Mouse (Mus musculus) frontal cortex, postnatal 14 days (tissue): Measurements from ENCODE around the gene Mrps18a.

Experiments
- DNase-seq, 2 experiments: peaks; one replicate each; pipeline ENCODE4 v3.0.0; 2022; ENCODE audit warnings: low spot score in 2 of 2

Mrps18a gene

GRCm38 (mm10) chr17:46143578-46144423 lies 33.0 kb downstream of the Mrps18a start, which contains the start of gene Rsph9:
Gene Rsph9, minus strand, starts transcription at chr17:46144216.
- peak; percentile 66 to 74 for DNase-seq

- peak; percentile 80 to 84 for DNase-seq
Observed at GRCm38 (mm10) chr17:46152847-46153782, 42.3 kb downstream of the Mrps18a start, which contains the start of gene Mad2l1bp. Gene Mad2l1bp, minus strand, starts transcription at chr17:46153553.

GRCm38 (mm10) chr17:46154336-46154735 lies 43.5 kb downstream of the Mrps18a start:
- no peak for DNase-seq

GRCm38 (mm10) chr17:46156680-46157079 lies 45.9 kb downstream of the Mrps18a start:
- no peak for DNase-seq

- DNase-seq = no peak
Observed at GRCm38 (mm10) chr17:46157131-46157530, 46.3 kb downstream of the Mrps18a start.

GRCm38 (mm10) chr17:46159236-46159635 lies 48.5 kb downstream of the Mrps18a start:
- no peak for DNase-seq

GRCm38 (mm10) chr17:46160090-46160662 lies 49.4 kb downstream of the Mrps18a start:
- DNase-seq = peak; percentile 79 to 83

- DNase-seq = peak; percentile 92 to 98
Observed at GRCm38 (mm10) chr17:46160686-46161085, 49.9 kb downstream of the Mrps18a start, which contains the start of gene Gtpbp2. Gene Gtpbp2, plus strand, starts transcription at chr17:46161032.

GRCm38 (mm10) chr17:46161179-46161578 lies 50.4 kb downstream of the Mrps18a start:
- no peak for DNase-seq

- DNase-seq = no peak
Observed at GRCm38 (mm10) chr17:46161710-46162109, 50.9 kb downstream of the Mrps18a start.

GRCm38 (mm10) chr17:46162551-46162950 lies 51.8 kb downstream of the Mrps18a start:
- DNase-seq = no peak

GRCm38 (mm10) chr17:46162951-46163421 lies 52.2 kb downstream of the Mrps18a start:
- DNase-seq = no peak

- no peak for DNase-seq
Observed at GRCm38 (mm10) chr17:46164301-46164700, 53.5 kb downstream of the Mrps18a start.

GRCm38 (mm10) chr17:46164791-46165190 lies 54.0 kb downstream of the Mrps18a start:
- no peak for DNase-seq

GRCm38 (mm10) chr17:46165460-46165859 lies 54.7 kb downstream of the Mrps18a start:
- no peak for DNase-seq

GRCm38 (mm10) chr17:46166270-46166669 lies 55.5 kb downstream of the Mrps18a start:
- DNase-seq = no peak

GRCm38 (mm10) chr17:46167014-46167413 lies 56.2 kb downstream of the Mrps18a start:
- no peak for DNase-seq

GRCm38 (mm10) chr17:46168318-46168717 lies 57.5 kb downstream of the Mrps18a start:
- DNase-seq = no peak

- DNase-seq = no peak
Observed at GRCm38 (mm10) chr17:46168768-46169167, 58.0 kb downstream of the Mrps18a start.

- DNase-seq = no peak
Observed at GRCm38 (mm10) chr17:46170538-46170937, 59.8 kb downstream of the Mrps18a start.
